Mouse (Mus musculus) spleen, postnatal 4 days (tissue): ENCODE results near the gene Wdr20.
"Not testable (repeated sequence)": the region's sequence is repeated elsewhere in the genome, so short reads cannot be mapped to it uniquely, and the experiment has no call there.

Source experiments
- DNase-seq, 2 experiments: peaks; one replicate each; pipeline ENCODE4 v3.0.0; 2022; ENCODE audit warnings: low spot score in 2 of 2

Wdr20 gene

DNA sequence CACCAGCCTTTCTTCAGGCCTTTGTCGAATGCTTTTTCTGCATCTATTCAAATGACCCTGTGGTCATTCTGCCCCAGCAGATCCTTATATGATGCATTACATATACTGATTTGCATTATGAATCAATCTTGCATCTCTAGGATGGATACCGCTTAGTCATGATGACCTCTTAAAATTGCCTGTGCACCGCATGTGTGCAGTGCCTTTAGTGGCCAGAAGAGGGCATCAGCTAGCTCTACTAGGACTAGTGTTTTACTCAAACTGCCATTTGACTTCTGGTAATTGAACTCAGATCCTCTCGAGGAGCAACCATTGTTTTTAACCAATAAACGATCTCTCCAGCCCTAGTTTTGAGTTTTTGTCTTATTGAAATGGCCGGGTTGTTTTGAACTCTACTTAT is 24.0 kb upstream of the Wdr20 start:
- peak in 1 of 2 experiments; percentile 35 for DNase-seq

GRCm38 (mm10) chr12:110714215-110714614 is 23.5 kb upstream of the Wdr20 start:
- DNase-seq, result no peak

- no peak for DNase-seq
Observed at GRCm38 (mm10) chr12:110716004-110716403, 21.7 kb upstream of the Wdr20 start.

DNA sequence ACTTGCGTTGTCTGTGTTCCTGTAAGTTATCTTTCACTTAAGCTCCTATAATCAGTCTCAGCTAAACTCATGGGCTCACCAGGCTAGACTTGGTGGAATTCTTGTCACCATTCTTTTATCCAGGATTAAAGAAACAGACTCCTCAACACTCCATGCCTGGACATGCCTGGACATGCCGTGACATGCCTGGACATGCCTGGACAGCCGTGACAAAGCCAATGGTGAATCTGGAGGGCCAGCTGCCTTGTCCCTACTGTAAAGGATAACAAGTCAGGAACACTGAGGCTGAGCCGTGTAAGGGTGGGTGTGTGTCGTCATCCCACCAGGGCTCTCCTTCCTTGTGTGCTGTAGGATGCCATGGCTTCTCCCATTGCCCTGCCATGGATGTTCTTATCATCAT is 12.7 kb upstream of the Wdr20 start:
- DNase-seq, result no peak

DNA sequence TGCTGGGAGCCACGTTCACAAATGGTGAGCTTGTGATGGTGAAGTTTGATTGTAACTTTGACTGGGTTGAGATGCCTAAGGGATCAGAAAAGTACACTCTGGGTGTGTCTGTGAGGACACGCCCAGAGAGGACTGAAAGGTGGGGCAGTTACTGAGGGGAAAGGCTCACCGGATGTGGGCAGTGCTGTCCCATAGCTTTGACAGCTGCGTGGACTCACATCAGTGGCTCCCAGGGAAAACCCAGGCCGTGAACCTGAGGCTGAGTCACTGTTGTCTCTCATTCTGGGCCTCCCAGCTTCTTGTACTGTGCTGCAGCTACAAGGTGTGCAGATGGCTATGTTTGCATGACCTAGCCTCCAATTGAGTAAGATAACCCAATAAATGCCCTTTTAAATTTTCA is 12.3 kb upstream of the Wdr20 start:
- DNase-seq, result no peak

DNA sequence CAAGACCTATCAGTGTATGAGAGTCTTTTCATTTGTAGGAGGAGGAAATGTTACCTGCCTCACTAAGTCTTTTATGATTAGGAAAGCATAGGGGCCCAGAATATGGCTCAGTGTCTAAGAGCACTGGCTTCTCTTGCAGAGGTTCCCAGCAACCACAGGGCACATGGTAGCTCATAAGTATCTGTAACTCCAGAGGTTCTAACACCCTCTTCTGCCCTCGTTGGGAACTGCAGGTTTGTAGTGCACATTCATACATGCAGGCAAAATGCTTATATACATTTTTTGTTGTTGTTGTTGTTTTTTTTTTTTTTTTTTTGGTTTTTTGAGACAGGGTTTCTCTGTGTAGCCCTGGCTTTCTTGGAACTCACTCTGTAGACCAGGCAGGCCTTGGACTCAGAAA is 11.3 kb upstream of the Wdr20 start:
- no peak for DNase-seq

- DNase-seq, result not testable (repeated sequence)
Observed at GRCm38 (mm10) chr12:110733254-110733653, 4.5 kb upstream of the Wdr20 start.

GRCm38 (mm10) chr12:110736641-110737040 is 1.1 kb upstream of the Wdr20 start:
- DNase-seq, result no peak

DNA sequence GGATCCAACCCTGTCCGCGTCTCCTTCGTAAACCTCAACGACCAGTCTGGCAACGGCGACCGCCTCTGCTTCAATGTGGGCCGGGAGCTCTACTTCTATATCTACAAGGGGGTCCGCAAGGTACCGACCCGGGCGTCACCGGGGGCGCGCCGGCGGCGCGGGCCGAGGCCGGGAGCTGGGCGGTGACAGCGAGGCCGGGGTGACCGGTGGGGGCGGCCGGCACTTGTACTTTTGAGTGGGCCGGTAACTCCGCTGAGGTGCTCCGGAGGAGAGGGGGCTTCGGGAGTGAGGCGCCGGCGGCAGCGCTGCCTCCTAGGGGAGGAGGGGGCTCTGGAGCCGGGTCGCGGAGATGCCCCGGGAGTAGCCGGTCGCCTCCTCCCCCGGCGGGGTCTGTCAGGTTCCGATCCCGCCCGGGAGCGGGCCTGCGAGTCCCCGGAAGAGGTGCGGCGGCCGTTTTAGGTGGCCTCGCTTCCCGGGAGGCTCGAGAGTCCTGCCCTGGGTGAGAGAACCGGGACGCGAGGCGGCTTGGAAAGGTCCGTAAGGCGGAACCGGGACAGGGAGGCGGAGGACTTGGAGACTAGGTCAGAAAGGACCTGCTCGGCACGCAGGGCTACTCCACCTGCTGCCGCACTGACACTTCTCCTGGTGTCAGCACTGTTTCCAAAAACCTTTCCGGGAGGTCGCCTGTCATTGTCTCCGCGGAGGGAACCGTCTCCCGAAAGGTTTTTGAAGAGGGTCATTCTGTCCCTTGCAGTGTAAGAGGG is 596 bp downstream of the Wdr20 start:
- DNase-seq, result peak in 1 of 2 experiments; percentile 82

DNA sequence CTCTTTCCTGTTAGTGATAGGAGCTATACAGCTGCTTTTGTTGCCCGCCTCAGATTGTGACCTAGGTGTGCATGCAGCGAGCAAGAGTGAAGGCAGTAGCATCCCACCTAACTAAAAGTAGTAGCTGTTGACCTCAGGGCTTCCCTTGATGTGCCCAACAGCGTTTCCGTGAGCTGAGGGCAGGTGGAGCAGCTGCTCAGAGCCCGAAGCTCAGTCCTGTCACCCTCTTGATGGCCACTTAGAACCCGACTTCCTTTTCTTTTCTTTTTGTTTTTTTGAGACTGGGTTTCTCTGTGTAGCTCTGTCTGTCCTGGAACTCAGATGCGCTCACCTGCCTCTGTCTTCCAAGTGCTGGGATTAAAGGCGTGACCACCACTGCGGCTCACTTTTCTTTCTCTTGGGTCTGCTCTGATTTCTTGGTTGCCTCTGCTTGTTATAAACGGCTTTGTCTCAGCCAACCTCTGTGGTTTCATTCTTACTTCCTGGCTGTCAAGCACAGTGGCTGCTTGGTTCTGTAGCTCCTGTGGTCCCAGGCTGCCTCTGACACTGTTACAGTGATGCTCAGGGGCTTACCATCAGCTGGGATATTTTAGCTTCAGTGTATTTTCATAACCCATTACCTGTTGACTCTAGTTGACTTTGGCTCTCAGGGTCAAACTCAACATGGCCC is 13.2 kb downstream of the Wdr20 start:
- DNase-seq, result no peak

GRCm38 (mm10) chr12:110752703-110753102 is 15.0 kb downstream of the Wdr20 start:
- no peak for DNase-seq

GRCm38 (mm10) chr12:110753976-110754375 is 16.2 kb downstream of the Wdr20 start:
- no peak for DNase-seq

GRCm38 (mm10) chr12:110757161-110757560 is 19.4 kb downstream of the Wdr20 start:
- DNase-seq, result no peak

DNA sequence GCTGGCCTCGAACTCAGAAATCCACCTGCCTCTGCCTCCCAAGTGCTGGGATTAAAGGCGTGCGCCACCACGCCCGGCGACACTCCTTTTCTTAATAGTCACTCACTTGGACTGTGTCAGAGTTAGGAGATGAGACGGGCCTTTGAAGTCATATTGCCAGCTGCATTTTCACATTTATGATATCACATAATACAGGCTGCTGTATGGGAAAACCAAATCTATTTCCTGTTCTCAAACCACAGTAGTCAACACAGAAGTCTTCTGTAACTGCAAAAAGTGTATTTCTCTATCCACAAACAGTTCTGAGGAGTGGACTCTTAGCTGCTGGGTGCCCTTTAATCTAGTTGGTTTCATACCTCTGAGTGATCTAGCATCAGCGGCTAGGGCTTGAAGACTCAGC is 21.2 kb downstream of the Wdr20 start:
- no peak for DNase-seq

GRCm38 (mm10) chr12:110762321-110762720 is 24.6 kb downstream of the Wdr20 start:
- no peak for DNase-seq

GRCm38 (mm10) chr12:110764531-110764930 is 26.8 kb downstream of the Wdr20 start:
- DNase-seq, result no peak

GRCm38 (mm10) chr12:110768562-110768961 is 30.8 kb downstream of the Wdr20 start:
- DNase-seq, result no peak

DNA sequence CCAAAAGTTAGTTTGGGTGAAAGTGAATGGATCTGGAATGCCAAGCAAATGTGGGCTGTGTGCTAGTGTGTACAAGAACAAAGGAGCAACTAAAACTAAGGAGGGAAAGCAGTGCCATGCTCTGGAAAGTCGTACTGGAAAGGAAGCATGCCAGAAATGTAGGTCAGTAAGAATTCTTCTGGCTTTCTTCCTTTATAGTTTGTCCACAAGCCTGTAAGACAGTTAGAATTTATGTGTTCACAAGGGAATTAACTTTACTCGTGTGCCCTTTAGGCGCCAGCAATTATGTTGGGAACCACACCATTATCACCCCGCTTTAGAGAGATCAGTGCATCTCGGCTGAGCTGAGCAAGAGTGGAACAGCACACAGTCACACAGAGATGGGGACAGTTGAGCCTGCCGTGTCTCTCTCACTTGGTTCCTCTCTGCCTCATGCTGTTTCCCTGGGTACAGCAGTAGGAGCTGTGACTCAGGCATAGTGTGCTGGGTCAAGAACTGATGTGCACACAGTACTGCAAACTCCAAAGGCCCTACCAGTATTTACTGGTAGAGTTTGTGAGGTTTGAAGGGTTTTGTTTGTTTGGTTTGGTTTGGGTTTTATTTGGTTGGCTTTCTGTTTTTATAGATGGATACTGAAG is 32.0 kb downstream of the Wdr20 start:
- DNase-seq, result no peak

DNA sequence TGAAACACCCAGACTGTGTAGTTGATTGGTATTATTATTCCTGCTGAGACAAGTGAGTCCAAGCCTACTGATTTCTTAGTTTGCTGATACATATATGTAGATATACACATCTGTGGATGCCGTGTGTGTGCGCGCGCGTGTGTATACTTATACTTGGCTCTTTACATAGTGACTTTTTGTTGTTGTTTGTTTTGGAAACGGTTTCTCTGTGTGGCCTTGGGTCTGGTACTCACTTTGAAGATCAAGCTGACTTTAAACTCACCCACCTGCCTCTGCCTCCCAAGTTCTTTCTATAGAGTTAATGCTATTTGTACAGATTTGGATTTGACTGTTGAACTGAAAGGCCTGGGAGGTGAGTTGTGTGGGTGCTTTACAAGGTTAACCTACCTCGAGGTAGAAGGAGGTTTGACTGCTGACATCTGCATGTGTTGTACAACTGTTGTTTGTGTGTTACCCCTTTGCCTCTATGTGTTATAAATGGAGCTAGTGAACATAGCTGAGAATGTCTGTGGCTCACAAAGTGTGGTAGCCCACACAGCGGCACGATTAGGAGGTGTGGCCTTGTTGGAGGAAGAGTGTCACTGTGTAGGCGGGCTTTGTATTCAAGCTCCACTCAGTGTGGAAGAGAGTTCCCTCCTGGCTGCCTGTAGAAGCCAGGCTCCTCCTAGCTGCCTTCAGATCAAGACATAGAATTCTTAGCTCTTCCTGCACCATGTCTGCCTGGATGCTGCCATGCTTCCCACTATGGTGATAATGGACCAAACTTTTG is 32.9 kb downstream of the Wdr20 start:
- DNase-seq, result no peak

DNA sequence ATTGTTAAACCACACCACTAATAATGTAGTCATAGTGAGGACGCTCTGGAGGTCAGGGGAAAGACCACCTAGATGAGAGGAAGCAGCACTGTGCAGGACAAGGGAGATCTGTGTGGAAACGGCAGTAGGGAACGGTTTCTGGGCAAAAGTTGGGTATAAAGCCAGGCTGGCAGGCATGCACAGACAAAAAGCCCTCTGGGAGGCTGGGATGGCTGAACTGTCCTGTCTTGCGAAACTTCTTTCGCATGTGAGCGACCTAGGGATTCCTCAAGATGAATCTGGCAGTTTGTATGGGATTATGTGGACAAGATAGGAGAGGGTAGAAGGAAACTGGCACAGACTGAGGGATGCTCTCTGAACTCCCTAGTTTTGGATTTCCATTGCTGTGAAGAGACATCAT is 34.2 kb downstream of the Wdr20 start:
- no peak for DNase-seq

GRCm38 (mm10) chr12:110775628-110776426 is 38.1 kb downstream of the Wdr20 start:
- no peak for DNase-seq
